Mouse (Mus musculus): ENCODE data around the gene Awat2. TPM values are rescaled to one million over a fixed set of nuclear protein-coding genes. Genes with fewer than 3 reads are reported as not detected.

Awat2 gene
- polyA plus RNA-seq (2017; shearing (Covaris generic)): 0.55 TPM

DNA sequence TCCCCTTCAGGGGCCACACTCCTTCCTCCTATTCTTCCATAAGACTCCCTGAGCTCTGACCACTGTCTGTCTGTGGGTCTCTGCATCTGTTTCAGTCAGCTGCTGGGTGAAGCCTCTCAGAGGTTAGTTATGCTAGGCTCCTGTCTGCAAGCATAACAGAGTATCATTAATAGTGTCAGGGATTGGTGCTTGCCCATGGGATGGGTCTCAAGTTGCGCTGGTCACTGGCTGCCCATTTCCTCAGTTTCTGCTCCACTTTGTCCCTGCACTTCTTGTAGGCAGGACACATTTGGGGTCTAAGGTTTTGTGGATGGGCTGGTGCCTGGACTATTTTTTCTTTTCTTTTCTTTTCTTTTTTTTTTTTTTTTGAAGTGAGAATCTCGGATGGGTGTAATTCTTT is at the start of gene Awat2:
Gene Awat2, minus strand, starts transcription at position 101 of the 400 bp plus-strand sequence.

GRCm38 (mm10) chrX:100428693-100429092 is 13.8 kb downstream of the Awat2 start, which contains the start of gene Otud6a:
TSS of gene Otud6a (plus strand) at chrX:100429013.

Other genes starting within 250 kb of the Awat2 start
- gene Otud6a, start 13.7 kb downstream of the Awat2 start, polyA plus RNA-seq (2017; shearing (Covaris generic)): not detected
- 41.3 TPM for gene Igbp1, start 51.6 kb upstream of the Awat2 start, polyA plus RNA-seq (2017; shearing (Covaris generic))
- gene Dgat2l6, start 82.1 kb upstream of the Awat2 start, polyA plus RNA-seq (2017; shearing (Covaris generic)): not detected
- not detected for gene Awat1, start 129.5 kb upstream of the Awat2 start, polyA plus RNA-seq (2017; shearing (Covaris generic))
- gene P2ry4, start 152.2 kb upstream of the Awat2 start, polyA plus RNA-seq (2017; shearing (Covaris generic)): 0.06 TPM
- gene Arr3, start 162.8 kb upstream of the Awat2 start, polyA plus RNA-seq (2017; shearing (Covaris generic)): not detected
- 3.4 TPM for gene Kif4, start 183.0 kb upstream of the Awat2 start, polyA plus RNA-seq (2017; shearing (Covaris generic))
- gene Pdzd11, start 183.9 kb upstream of the Awat2 start, polyA plus RNA-seq (2017; shearing (Covaris generic)): 50.4 TPM